Mouse (Mus musculus): ENCODE results near the gene Rpp14. TPM values are rescaled to one million over a fixed set of nuclear protein-coding genes. Genes with fewer than 3 reads are reported as not detected.
A peak's percentile ranks its signal among the peaks of the same experiment; 100 is the strongest.

The Rpp14 gene
- polyA plus RNA-seq, 1 experiment from 2014 or later = 55.8 TPM

GRCm38 (mm10) chr14:8063835-8064785 lies 16.1 kb upstream of the Rpp14 start:
- H3K9me3 ChIP-seq = no peaks in the 10 kb centered on the region
- H3K4me3 ChIP-seq = no peak overlapping the region
- H3K27me3 ChIP-seq = no peaks in the 10 kb centered on the region
- H3K36me3 ChIP-seq = no peaks in the 10 kb centered on the region
- ATAC-seq (ENCODE audit: low FRiP score, low read depth) = no peak
- no peak overlapping the region for H3K9ac ChIP-seq
- no peak overlapping the region; the same call in 1 of the 2 replicates for H3K27ac ChIP-seq
- WGBS = 86% methylated on average over 8 of the region's 8 CpGs
- H3K4me1 ChIP-seq = peaks cover 14% of the 10 kb centered on the region
- no peak overlapping the region for H3K4me2 ChIP-seq (replicated peaks)

GRCm38 (mm10) chr14:8080718-8081117 lies 551 bp downstream of the Rpp14 start:
- Histone ChIP-seq H3K4me2 (replicated peaks) (peak overlapping the region; percentile 92), H3K4me1 (peaks cover 13% of the 10 kb centered on the region), H3K4me3 (peak overlapping the region; percentile 73), H3K9me3 (no peaks in the 10 kb centered on the region), H3K27ac (peak overlapping the region; percentile 96), H3K9ac (peak overlapping the region; percentile 88), H3K27me3 (no peaks in the 10 kb centered on the region), H3K36me3 (peaks cover 22% of the 10 kb centered on the region)
- WGBS = 3% methylated on average over 11 of the region's 11 CpGs
- ATAC-seq (ENCODE audit: low FRiP score, low read depth) = peak; percentile 20

- Histone ChIP-seq H3K9me3 (no peaks in the 10 kb centered on the region), H3K4me3 (no peak overlapping the region), H3K27me3 (no peaks in the 10 kb centered on the region), H3K4me1 (peaks cover 13% of the 10 kb centered on the region), H3K36me3 (peaks cover 42% of the 10 kb centered on the region), H3K9ac (no peak overlapping the region), H3K4me2 (replicated peaks) (no peak overlapping the region), H3K27ac (no peak overlapping the region)
- 89% methylated on average over 1 of the region's 1 CpGs for WGBS
- ATAC-seq (ENCODE audit: low FRiP score, low read depth) = no peak
Measured at GRCm38 (mm10) chr14:8082949-8083348, 2.8 kb downstream of the Rpp14 start.

- no peaks in the 10 kb centered on the region for H3K27me3 ChIP-seq
- 90% methylated on average over 2 of the region's 2 CpGs for WGBS
- H3K9me3 ChIP-seq = no peaks in the 10 kb centered on the region
- H3K36me3 ChIP-seq = peaks cover 64% of the 10 kb centered on the region
- no peak overlapping the region for H3K4me3 ChIP-seq
- ATAC-seq (ENCODE audit: low FRiP score, low read depth) = no peak
- H3K4me2 ChIP-seq (replicated peaks) = no peak overlapping the region
- H3K9ac ChIP-seq = no peak overlapping the region
- H3K27ac ChIP-seq = no peak overlapping the region
- H3K4me1 ChIP-seq = no peaks in the 10 kb centered on the region
Measured at GRCm38 (mm10) chr14:8089016-8089415, 8.8 kb downstream of the Rpp14 start.

- Histone ChIP-seq H3K4me2 (replicated peaks) (no peak overlapping the region), H3K9ac (no peak overlapping the region), H3K27me3 (no peaks in the 10 kb centered on the region), H3K27ac (no peak overlapping the region), H3K36me3 (peaks cover 32% of the 10 kb centered on the region), H3K4me3 (no peak overlapping the region), H3K4me1 (0 out of 2 replicates have a peak, but pooled peaks cover under 1% of the 10 kb centered on the region), H3K9me3 (no peaks in the 10 kb centered on the region)
- peak; percentile 51; the same call in 1 of the 2 replicates for ATAC-seq (ENCODE audit: low FRiP score, low read depth)
- 91% methylated on average over 2 of the region's 2 CpGs for WGBS
Measured at GRCm38 (mm10) chr14:8092573-8092972, 12.4 kb downstream of the Rpp14 start.

GRCm38 (mm10) chr14:8093427-8093826 lies 13.3 kb downstream of the Rpp14 start:
- Histone ChIP-seq H3K4me3 (no peak overlapping the region), H3K9me3 (no peaks in the 10 kb centered on the region), H3K27me3 (no peaks in the 10 kb centered on the region), H3K27ac (no peak overlapping the region), H3K36me3 (peaks cover 28% of the 10 kb centered on the region), H3K4me1 (0 out of 2 replicates have a peak, but pooled peaks cover 3% of the 10 kb centered on the region), H3K9ac (no peak overlapping the region), H3K4me2 (replicated peaks) (no peak overlapping the region)
- 62% methylated on average over 5 of the region's 5 CpGs for WGBS
- ATAC-seq (ENCODE audit: low FRiP score, low read depth) = no peak

- no peak overlapping the region for H3K27ac ChIP-seq
- no peak overlapping the region for H3K9ac ChIP-seq
- no peaks in the 10 kb centered on the region for H3K9me3 ChIP-seq
- H3K27me3 ChIP-seq = no peaks in the 10 kb centered on the region
- H3K4me2 ChIP-seq (replicated peaks) = no peak overlapping the region
- H3K36me3 ChIP-seq = peaks cover 12% of the 10 kb centered on the region
- H3K4me1 ChIP-seq = peaks cover 15% of the 10 kb centered on the region
- 45% methylated on average over 3 of the region's 3 CpGs for WGBS
- ATAC-seq (ENCODE audit: low FRiP score, low read depth) = no peak
- H3K4me3 ChIP-seq = no peak overlapping the region
Measured at GRCm38 (mm10) chr14:8094931-8095561, 14.9 kb downstream of the Rpp14 start.

GRCm38 (mm10) chr14:8095562-8095950 lies 15.4 kb downstream of the Rpp14 start:
- ATAC-seq (ENCODE audit: low FRiP score, low read depth) = no peak
- H3K27me3 ChIP-seq = no peaks in the 10 kb centered on the region

GRCm38 (mm10) chr14:8097978-8098686 lies 18.0 kb downstream of the Rpp14 start, which contains the start of gene Pxk:
Gene Pxk (plus strand): TSS chr14:8098211.
- peak; percentile 92 for ATAC-seq (ENCODE audit: low FRiP score, low read depth)
- peak within 1 kb of the TSS; percentile 63; the same call in 1 of the 2 replicates for H3K27ac ChIP-seq
- H3K4me3 ChIP-seq = peak within 1 kb of the TSS; percentile 88
- under 1% methylated on average over 88 of the region's 89 CpGs for WGBS
- peaks cover 15% of the 10 kb centered on the region for H3K4me1 ChIP-seq
- peaks cover 4% of the 10 kb centered on the region; the same call in 1 of the 2 replicates for H3K36me3 ChIP-seq
- H3K9me3 ChIP-seq = no peaks in the 10 kb centered on the region
- H3K27me3 ChIP-seq = no peaks in the 10 kb centered on the region
- peak within 1 kb of the TSS; percentile 71 for H3K4me2 ChIP-seq (replicated peaks)
- peak within 1 kb of the TSS; percentile 75 for H3K9ac ChIP-seq

More at GRCm38 (mm10) chr14:8095562-8095950, 15.4 kb downstream of the Rpp14 start:
- no peak overlapping the region for H3K4me3 ChIP-seq
- 71% methylated on average over 7 of the region's 7 CpGs for WGBS
- H3K9ac ChIP-seq = no peak overlapping the region
- H3K27ac ChIP-seq = no peak overlapping the region
- H3K36me3 ChIP-seq = peaks cover 7% of the 10 kb centered on the region
- H3K4me2 ChIP-seq (replicated peaks) = no peak overlapping the region
- peaks cover 15% of the 10 kb centered on the region for H3K4me1 ChIP-seq
- H3K9me3 ChIP-seq = no peaks in the 10 kb centered on the region

GRCm38 (mm10) chr14:8098687-8098995 lies 18.5 kb downstream of the Rpp14 start:
- H3K4me2 ChIP-seq (replicated peaks) = peak overlapping the region; percentile 71
- H3K36me3 ChIP-seq = peaks cover 4% of the 10 kb centered on the region; the same call in 1 of the 2 replicates
- H3K9me3 ChIP-seq = no peaks in the 10 kb centered on the region
- H3K27me3 ChIP-seq = no peaks in the 10 kb centered on the region
- H3K27ac ChIP-seq = no peak overlapping the region
- H3K4me1 ChIP-seq = peaks cover 15% of the 10 kb centered on the region
- no peak for ATAC-seq (ENCODE audit: low FRiP score, low read depth)
- H3K4me3 ChIP-seq = peak overlapping the region; percentile 88
- 2% methylated on average over 5 of the region's 5 CpGs for WGBS
- peak overlapping the region; percentile 75 for H3K9ac ChIP-seq

- Histone ChIP-seq H3K36me3 (peaks cover 4% of the 10 kb centered on the region; the same call in 1 of the 2 replicates), H3K4me3 (no peak overlapping the region), H3K9ac (no peak overlapping the region), H3K27ac (no peak overlapping the region), H3K9me3 (no peaks in the 10 kb centered on the region), H3K27me3 (no peaks in the 10 kb centered on the region), H3K4me2 (replicated peaks) (peak overlapping the region; percentile 40), H3K4me1 (peaks cover 15% of the 10 kb centered on the region)
- WGBS = 58% methylated on average over 10 of the region's 10 CpGs
- no peak for ATAC-seq (ENCODE audit: low FRiP score, low read depth)
Measured at GRCm38 (mm10) chr14:8099561-8100021, 19.4 kb downstream of the Rpp14 start.
